ENCODE assay signal across 31 mouse cellular contexts in genomic region chr13:74127571-74127970, GRCm38 (mm10). TPM values are rescaled to one million over a fixed set of nuclear protein-coding genes. Genes with fewer than 3 reads are reported as not detected.
DNase-seq lines count a peak whose midpoint lies in the region; ATAC-seq and TF ChIP-seq lines count a peak whose summit lies in the region.
"Had no signal": no experiment of that assay in that cellular context is flagged by ENCODE, and none has a peak within 500 bp of the region (broad histone marks: within the 10 kb centered on the region; RNA-seq: fewer than 3 reads in every experiment).

No protein-coding gene starts in this region.

- peaks cover 6% of the 10 kb centered on the region; the same call in 1 of the 2 replicates for H3K36me3 ChIP-seq in intestine, postnatal 0 days (ENCODE audit: control insufficient read depth, insufficient read depth)
- no peaks in the 10 kb centered on the region for H3K36me3 ChIP-seq in heart, embryonic 12.5 days
- H3K36me3 ChIP-seq: embryonic facial prominence, embryonic 13.5 days; forebrain, embryonic 10.5 days; heart, embryonic 13.5 days; limb, embryonic 12.5 days; liver, embryonic 15.5 days had no signal

- peak; percentile 80 for DNase-seq in kidney, adult 9 months
- peak; percentile 62 to 86 for DNase-seq in kidney, postnatal 25 days
- DNase-seq in cerebellum, adult 9-10 months, result no peak
- no peak for DNase-seq in urinary bladder, postnatal 36 days (ENCODE audit: low spot score in 2 of 2)
- DNase-seq: adrenal gland, adult 2 months; adrenal gland, postnatal 36 days; B cell, adult 2 months; cerebellum, adult 2 months; cerebellum, postnatal 36 days; gastrocnemius, adult 2 months; heart, adult 2 months; heart, postnatal 10 days; lung, embryonic 14.5 days; lung, postnatal 14 days; midbrain, embryonic 14.5 days; right cerebral cortex, adult 18-20 months; thymus, adult 18-20 months; thymus, postnatal 36 days had no signal

- H3K9me3 ChIP-seq in intestine, postnatal 0 days (ENCODE audit: control insufficient read depth), result no peaks in the 10 kb centered on the region
- no peaks in the 10 kb centered on the region for H3K9me3 ChIP-seq in heart, embryonic 12.5 days (replicated peaks)
- H3K9me3 ChIP-seq: embryonic facial prominence, embryonic 13.5 days; forebrain, embryonic 10.5 days; heart, embryonic 13.5 days; limb, embryonic 12.5 days; liver, embryonic 15.5 days had no signal

- H3K4me2 ChIP-seq in intestine, postnatal 0 days (replicated peaks; ENCODE audit: low read depth), result peak overlapping the region; percentile 25; the same call in 1 of the 2 replicates
- no peak overlapping the region for H3K4me2 ChIP-seq in heart, embryonic 12.5 days
- H3K4me2 ChIP-seq: embryonic facial prominence, embryonic 13.5 days; heart, embryonic 13.5 days; hindbrain, embryonic 14.5 days; limb, embryonic 12.5 days; liver, embryonic 15.5 days; lung, embryonic 14.5 days had no signal

- peaks cover 8% of the 10 kb centered on the region; the same call in 1 of the 2 replicates for H3K4me1 ChIP-seq in intestine, postnatal 0 days (replicated peaks; ENCODE audit: control insufficient read depth, insufficient read depth, low read length)
- no peaks in the 10 kb centered on the region for H3K4me1 ChIP-seq in heart, embryonic 12.5 days (replicated peaks)
- H3K4me1 ChIP-seq: embryonic facial prominence, embryonic 13.5 days; forebrain, embryonic 10.5 days; heart, embryonic 13.5 days; limb, embryonic 12.5 days; liver, embryonic 15.5 days had no signal

- H3K27me3 ChIP-seq in intestine, postnatal 0 days (replicated peaks; ENCODE audit: control insufficient read depth, insufficient read depth, low read length), result no peaks in the 10 kb centered on the region
- peaks cover 48% of the 10 kb centered on the region for H3K27me3 ChIP-seq in heart, embryonic 12.5 days (replicated peaks)

- H3K9ac ChIP-seq in intestine, postnatal 0 days (ENCODE audit: low read depth, low read length), result no peak overlapping the region
- H3K9ac ChIP-seq in heart, embryonic 12.5 days, result no peak overlapping the region
- H3K9ac ChIP-seq: embryonic facial prominence, embryonic 13.5 days; heart, embryonic 13.5 days; hindbrain, embryonic 14.5 days; limb, embryonic 12.5 days; liver, embryonic 15.5 days; lung, embryonic 14.5 days had no signal

- H3K27ac ChIP-seq in intestine, postnatal 0 days (ENCODE audit: low read depth, low read length), result peak overlapping the region; percentile 31
- no peak overlapping the region for H3K27ac ChIP-seq in heart, embryonic 12.5 days (ENCODE audit: poor library complexity, severe bottlenecking)
- H3K27ac ChIP-seq: embryonic facial prominence, embryonic 13.5 days; forebrain, embryonic 10.5 days; gastrocnemius, adult 2 months; heart, adult 2 months; heart, embryonic 13.5 days; hindbrain, embryonic 14.5 days; left cerebral cortex, adult 2 months; limb, embryonic 12.5 days; liver, embryonic 15.5 days; stomach, postnatal 0 days had no signal

- peak; percentile 64; the same call in 1 of the 2 replicates for ATAC-seq in intestine, postnatal 0 days
- ATAC-seq in heart, embryonic 12.5 days (ENCODE audit: insufficient number of reproducible peaks, low FRiP score), result no peak
- ATAC-seq: activated CD4-positive, CD25-positive, alpha-beta regulatory T cell, adult 4 months; forebrain, embryonic 16.5 days had no signal

- 34% methylated on average over 7 of the region's 7 CpGs for WGBS in intestine, postnatal 0 days
- 67% methylated on average over 7 of the region's 7 CpGs for WGBS in heart, embryonic 12.5 days

- TF ChIP-seq CTCF in intestine, postnatal 0 days (IDR thresholded peaks at IDR 0.05; ENCODE audit: low read depth), result no peak

- H3K4me3 ChIP-seq in intestine, postnatal 0 days (ENCODE audit: low read depth, low read length), result no peak overlapping the region
- H3K4me3 ChIP-seq in heart, embryonic 12.5 days, result no peak overlapping the region
- H3K4me3 ChIP-seq: embryonic facial prominence, embryonic 13.5 days; forebrain, embryonic 10.5 days; gastrocnemius, adult 2 months; heart, adult 2 months; heart, embryonic 13.5 days; left cerebral cortex, adult 2 months; limb, embryonic 12.5 days; liver, embryonic 15.5 days had no signal

RNA-seq across cellular contexts. Expression of gene Slc9a3, which starts 6.3 kb away (rescaled TPM):
- 21.9 and 25.3 TPM in 2 replicates for polyA plus RNA-seq in intestine, postnatal 0 days (2015; fragmentation: Nextera tagmentation; extraction: Ambion mirVana)
- not detected in 2 replicates for polyA plus RNA-seq in heart, embryonic 12.5 days (2016; fragmentation: Nextera tagmentation; extraction: Ambion mirVana)
- polyA plus RNA-seq: activated CD4-positive, CD25-positive, alpha-beta regulatory T cell, adult 4 months; embryonic facial prominence, embryonic 13.5 days; forebrain, embryonic 10.5 days; heart, embryonic 13.5 days; limb, embryonic 12.5 days; liver, embryonic 15.5 days; neural tube, embryonic 11.5 days had no signal

Comparison
In these comparisons a context has a peak if more than half of its experiments do, and no peak if none do; other contexts are left out.
1. DNase-seq: peak in kidney, adult 9 months (single experiment) and kidney, postnatal 25 days (2 of 2); none in cerebellum, adult 9-10 months (single experiment) and urinary bladder, postnatal 36 days (0 of 2).
2. RNA of gene Slc9a3, which starts 6.3 kb away (polyA plus RNA-seq): 21.9 to 25.3 TPM in intestine, postnatal 0 days; not detected in heart, embryonic 12.5 days; every median in the first group is over 10 times any median in the second.